Mouse (Mus musculus) pancreas, adult 10 weeks (tissue): ENCODE data around the gene Ccl27b. TPM values are rescaled to one million over a fixed set of nuclear protein-coding genes. Genes with fewer than 3 reads are reported as not detected.

ENCODE experiments used
- polyA plus RNA-seq: library from polyadenylated mRNA; stranded (reverse); fragments of 350-450 nt; fragmentation: Illumina TruSeq; extraction: RNeasy Lipid Tissue Mini Kit (QIAGEN cat#74804); gene quantifications from one replicate; pipeline ENCODE4 v1.2.3, GENCODE M21; 2015; ENCODE audit warnings: low read depth, low replicate concordance; ENCODE audit not compliant: insufficient read depth

Ccl27b gene
- polyA plus RNA-seq: not detected

GRCm38 (mm10) chr4:42654951-42655350 is at the start of gene Ccl27b:
Ccl27b (plus strand) TSS chr4:42655251.

GRCm38 (mm10) chr4:42611895-42612294 is 43.2 kb upstream of the Ccl27b start, which contains the start of gene Gm10591:
Gm10591 (plus strand) TSS chr4:42612195.

DNA sequence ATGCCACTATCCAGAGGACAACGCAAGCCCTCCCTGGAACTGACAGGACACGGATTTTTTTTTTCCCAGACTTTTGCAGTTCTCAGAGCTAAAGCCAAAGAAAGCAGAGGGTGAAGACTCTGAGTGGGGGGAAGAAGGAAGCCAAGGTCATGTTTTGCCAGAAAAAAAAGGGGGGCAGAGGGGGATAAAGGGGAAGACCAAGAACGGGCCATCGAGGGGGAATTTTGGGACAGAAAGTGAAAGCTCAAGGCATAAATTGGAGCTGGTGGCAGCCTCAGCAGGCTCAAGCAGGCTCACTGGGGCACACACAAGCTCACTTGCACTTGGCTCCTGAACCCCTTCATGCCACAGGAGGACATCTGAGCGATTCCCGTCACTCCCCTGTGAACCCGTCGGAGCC is 25.6 kb upstream of the Ccl27b start, which contains the start of gene Gm2564:
Gene Gm2564 (plus strand): TSS at position 301 of the 400 bp plus-strand sequence.

GRCm38 (mm10) chr4:42661793-42662192 is 6.7 kb downstream of the Ccl27b start, which contains the start of gene Il11ra2:
Il11ra2 (minus strand) TSS chr4:42661893.

Other genes with a start within 250 kb of the Ccl27b start
- not detected for gene Gm21586, start 215.9 kb upstream of the Ccl27b start, polyA plus RNA-seq
- gene Gm2163, start 188.5 kb upstream of the Ccl27b start, polyA plus RNA-seq: not detected
- not detected for gene Fam205a2, start 127.1 kb upstream of the Ccl27b start, polyA plus RNA-seq
- gene Gm10591, start 43.1 kb upstream of the Ccl27b start, polyA plus RNA-seq: not detected
- 2.6 TPM for gene Gm2564, start 25.5 kb upstream of the Ccl27b start, polyA plus RNA-seq
- gene Il11ra2, start 6.6 kb downstream of the Ccl27b start, polyA plus RNA-seq: not detected
- gene 4930578G10Rik, start 80.3 kb downstream of the Ccl27b start, polyA plus RNA-seq: not detected
- gene Ccl19, start 101.3 kb downstream of the Ccl27b start, polyA plus RNA-seq: 5.0 TPM
- 63.2 TPM for gene Ccl21a, start 118.7 kb downstream of the Ccl27b start, polyA plus RNA-seq
- gene Fam205a1, start 198.6 kb downstream of the Ccl27b start, polyA plus RNA-seq: not detected
- not detected for gene Gm12394, start 201.5 kb downstream of the Ccl27b start, polyA plus RNA-seq
- not detected for gene Fam205c, start 219.0 kb downstream of the Ccl27b start, polyA plus RNA-seq